Mouse (Mus musculus): ENCODE results near the gene Ngfr.

Ngfr gene

DNA sequence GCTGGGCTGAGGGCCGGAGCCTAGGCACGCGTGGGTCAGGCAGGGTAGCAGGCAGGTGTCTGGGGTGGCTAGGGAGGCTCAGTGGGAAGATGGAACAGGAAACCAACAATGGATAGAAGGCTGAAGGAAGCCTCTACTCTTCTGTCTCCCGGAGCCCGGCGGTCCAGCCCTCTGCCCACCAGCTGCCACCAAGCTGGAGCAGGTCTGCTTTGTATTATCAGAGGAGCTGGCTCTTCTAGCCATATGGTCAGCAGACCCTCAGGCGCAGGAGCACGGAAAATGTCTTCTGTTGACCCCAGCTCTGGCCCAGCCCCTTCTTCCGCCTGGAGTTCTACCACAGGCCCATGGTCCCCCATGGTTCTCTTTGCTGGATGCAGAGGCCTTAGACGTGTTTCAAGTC, 22.2 kb downstream of the Ngfr start:
- DNase-seq: no peak

DNA sequence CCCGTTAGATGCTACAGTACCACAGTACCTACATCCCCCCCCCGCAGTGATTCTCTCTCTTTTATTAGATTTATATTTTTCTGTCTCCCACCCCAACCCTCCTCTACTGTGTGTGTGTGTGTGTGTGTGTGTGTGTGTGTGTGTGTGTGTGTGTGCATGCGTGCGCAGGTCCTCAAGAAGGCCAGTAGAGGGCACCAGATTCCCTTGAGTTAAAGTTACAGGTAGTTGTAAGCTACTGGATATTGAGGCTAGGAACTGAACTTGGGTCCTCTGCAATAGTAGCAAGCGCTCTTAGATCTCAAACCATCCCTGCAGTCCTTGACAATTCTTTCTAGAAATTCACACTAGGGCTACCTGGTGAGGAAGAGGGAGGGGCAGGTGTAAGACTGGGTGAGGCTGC, 23.7 kb downstream of the Ngfr start:
- no peak for DNase-seq

DNA sequence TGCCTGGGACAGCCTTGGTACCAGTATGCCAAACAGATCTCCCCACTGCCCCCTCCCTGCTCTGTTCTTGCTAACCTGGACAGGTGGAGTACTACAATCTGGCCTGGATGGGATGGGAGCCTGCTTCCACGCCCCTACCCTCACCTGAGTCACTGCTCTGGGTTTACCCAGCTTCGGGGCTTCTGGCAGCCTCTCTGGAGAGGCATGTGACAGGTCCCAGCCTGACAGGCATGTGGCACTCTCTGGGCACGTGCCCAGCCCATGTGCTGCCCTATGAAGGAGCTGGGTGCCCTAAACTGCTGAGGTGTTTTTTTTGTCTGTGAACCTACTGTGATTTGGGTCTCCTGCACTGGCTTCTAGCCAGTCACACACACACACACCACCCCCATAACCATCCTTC, 26.8 kb downstream of the Ngfr start:
- DNase-seq: no peak

DNA sequence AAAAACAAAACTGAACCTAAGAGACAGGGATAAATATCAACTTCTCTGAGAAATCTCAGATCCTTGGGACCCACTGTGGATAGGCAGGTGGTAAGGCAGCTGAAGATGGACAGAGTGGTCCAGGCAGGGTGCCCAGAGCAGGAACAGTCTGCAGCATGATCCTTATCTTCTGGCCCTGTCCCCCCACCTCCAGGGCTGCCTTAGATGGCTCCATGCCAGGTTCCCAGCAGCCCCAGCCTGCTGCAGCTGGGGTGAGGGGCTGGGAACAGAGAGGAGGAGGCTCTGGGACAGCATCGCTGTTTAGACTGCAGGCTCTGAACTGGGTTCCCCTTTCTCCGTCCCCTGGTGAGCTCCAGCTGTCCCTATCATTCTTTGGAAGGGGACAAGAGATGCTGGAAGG, 27.8 kb downstream of the Ngfr start:
- no peak for DNase-seq

DNA sequence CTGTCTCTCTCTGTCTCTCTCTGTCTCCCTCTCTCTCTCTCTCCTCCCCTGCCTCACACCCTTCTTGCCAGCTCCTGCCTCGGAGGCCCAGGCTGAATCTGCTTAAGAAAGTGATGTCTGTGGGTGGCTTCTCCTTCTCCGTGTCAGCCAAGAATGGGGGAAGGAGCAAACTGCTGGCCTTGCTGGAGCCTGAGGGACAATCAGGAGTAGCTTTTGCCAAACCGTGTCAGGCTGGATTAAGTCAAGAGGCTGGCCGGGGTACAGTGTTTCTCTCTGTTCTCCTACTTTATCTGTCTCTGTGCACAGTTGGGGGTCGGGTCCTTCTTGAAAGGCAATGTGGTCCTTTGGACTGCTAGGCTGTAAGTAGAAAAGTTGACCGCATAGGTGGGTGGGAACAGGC, 29.8 kb downstream of the Ngfr start:
- DNase-seq: no peak

DNA sequence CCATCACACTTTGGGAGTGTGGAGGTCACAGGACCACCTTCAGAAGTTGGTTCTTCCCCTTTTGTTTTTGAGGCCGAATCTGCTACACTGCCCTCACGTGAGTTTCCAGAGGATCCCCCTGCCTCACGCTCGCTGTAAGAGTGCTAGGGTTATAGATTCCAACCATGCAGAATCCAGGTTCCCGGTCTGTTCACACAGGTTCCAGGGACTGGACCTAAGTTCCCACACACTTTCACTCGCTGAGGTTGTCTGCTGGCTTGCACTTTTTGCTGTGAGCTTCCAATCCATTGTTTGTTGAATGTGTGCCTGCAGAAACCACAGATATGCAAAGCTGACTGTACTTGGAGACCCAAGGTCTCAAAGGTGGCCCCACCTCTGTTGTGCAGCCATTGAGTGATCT, 30.5 kb downstream of the Ngfr start:
- DNase-seq: no peak

DNA sequence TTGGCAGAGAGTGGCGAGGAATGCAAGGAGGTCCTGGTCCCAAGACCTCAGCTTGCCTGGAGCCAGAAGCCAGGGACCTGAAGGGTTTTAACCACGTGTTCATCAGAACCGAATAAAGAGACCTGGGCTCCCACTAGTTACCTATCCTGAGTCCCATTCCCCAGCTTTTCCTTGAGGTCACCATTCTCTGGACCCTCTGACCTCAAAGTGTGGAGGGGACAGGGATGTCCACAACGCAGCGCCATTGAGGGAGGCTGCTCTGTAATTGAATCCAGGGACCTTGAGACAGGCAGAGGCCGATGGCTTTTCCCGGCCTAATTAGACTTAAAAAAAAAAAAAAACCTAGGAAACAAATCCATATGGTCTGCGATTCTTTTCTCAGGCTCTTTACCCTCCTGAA, 32.3 kb downstream of the Ngfr start:
- no peak for DNase-seq

DNA sequence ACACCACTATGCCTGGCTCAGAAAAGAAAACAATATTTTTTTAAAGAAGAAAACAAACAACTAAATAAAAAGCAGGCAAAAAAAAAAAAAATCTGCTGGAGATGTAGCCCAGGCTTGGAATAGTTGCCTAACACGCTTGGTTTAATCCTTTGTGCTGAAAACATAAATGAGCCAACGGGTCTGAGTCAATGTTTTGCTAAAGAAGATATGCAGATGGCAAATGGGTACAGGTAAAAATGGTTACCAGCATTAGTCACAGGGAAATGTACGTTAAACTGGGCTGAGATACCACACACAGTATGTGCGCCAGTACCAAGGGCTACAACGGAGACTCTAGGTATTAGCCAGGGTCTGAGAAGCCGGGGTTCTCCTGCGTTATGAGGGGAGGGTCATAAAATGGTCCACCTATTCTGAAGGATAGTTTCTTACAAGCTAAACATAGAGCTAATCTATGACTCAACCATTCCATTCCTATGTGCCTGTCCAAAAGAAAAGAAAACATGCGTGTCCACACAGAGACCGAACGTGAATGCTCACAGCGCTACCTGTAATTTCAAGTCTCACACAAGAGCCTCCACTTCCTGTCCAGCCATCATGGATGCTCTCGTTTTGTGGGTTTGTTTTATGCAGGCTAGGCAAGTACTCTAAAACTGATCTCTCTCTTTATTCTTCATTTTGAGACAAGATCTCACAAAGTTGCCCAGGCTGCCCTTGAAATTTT, 37.1 kb downstream of the Ngfr start:
- DNase-seq: no peak

DNA sequence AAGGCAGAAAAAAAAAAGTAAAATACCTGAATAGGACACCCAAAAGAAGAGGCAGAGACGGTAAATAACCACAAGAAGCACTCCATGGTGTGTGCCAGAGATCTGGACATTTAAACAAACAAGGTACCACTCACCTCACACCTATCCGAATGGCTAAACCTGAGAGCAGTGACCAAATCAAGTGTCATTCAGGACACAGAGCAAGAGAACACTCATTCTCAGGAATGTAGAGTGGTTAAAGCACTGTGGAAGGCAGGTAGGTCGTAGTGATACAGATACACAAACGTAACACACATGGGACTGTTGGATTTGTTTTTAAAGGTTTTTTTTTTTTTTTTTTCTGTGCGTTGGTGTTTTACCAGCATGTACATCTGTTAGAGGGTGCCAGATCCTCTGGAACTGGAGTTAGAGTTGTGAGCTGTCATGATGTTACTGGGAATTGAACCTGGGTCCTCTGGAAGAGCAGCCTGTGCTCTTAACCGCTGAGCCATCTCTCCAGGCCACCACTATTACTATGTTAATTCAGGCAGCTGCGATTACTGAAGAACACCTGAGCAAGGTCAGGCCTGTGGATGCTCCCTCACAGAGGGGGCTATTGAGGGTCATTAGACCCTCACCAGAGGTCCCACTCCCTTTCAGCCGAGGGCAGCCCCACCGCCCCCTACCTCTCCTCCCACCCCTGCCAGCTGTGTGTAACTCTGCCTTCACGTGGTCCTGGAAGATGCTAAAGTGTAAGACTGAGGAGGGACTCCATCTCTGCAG, 41.3 kb downstream of the Ngfr start:
- no peak for DNase-seq

DNA sequence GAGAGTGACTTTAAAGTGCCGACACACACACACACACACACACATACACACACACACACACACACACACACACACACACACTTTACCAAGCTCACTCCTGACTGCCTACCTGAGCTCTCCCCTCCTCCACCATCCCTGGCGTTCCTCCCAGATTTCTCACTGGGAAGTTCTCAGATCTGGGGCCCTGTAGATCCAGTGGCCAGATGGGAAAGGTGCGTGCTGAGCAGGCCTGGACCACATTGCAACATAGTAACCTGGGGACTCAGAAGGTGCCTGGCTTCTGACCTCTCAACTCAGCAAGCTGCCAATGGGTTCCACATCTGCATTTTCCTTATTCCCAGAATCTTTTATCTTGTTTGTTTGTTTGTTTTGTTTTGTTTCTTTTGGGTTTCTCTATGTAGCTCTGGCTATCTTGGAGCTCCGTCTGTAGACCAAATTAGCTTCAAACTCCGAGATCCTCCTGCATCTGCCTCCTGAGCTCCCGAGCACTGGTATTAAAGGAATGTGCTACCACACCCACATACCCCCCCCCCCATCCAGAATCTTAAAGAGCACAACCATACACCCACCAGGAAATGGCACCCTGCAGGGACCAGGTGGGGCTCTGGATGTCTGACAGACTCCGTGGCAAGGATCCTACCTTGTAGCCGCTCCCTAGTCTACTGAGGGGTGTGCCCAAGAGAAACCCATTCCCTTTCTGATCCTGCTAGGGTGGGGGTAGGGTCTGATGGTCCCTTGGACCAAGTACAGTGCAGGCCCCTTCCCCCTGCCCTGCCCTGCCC, 42.8 kb downstream of the Ngfr start:
- DNase-seq: no peak

DNA sequence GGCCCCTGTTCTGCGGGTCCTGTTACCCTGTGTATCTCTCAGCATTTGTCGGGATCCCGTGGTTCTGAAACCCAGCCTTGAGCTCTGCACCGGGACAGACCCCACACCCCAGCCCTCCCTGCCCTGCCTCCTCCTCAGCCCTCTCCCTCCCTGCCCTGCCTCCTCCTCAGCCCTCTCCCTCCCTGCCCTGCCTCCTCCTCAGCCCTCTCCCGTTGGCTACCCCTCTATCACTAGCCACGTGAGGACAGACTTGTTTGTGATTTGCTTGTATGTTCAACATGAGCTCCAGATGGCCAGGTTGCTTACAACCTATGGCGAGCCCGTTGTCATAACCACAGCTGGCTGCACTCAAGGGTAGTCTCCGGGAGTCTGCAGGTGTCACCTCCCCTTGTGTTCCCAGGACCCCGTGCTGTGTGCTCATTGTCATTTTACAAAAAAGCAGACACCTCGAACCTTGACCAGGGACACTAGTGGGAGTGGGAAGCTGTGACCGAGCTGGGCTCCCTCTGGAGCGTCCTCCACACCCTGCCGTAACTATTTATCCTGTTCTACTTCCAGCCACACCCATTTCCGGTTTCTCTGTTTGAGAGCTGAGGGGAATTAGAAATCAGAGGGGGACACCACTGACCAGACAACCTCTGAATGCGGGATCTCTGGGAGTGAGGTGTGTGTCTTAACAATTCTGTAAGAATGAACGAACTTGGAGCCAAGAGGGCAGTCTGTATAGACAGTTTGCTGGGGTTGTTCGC, 46.7 kb downstream of the Ngfr start:
- DNase-seq: no peak

DNA sequence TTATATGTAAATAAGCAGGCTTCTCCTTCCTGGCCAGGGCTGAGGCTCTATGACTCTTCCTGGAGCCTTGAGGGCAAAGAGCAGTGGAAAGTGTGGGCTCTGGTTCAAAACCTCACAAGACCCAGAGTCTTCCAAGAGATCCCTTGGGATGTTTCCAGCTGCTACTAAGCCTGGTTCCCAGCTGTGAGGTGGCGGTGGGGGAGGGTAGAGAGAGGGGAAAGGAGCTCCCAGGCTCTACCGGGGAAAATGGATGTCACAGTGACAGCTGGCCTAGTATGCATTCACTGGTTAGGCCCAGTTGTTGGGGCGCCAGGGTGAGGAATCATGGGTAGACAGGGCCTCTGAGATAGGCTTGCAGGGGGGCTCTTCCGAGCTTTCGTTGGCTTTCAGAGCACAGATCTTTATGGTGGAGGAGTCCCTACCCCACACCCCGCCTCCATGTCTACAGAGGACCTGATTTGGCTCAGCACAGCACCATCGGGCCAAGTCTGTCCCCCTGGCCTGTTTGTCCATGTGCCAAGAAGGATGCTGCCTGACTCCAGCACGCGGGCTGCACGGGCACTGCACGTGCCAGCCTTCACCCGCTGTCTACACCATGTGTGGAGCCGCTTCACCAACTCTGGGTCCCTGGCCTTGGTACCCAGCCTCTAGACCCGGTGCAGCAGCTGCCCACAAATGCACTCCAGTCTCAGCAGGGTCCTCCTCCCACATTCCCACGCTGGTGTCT, 49.0 kb downstream of the Ngfr start:
- DNase-seq: no peak

DNA sequence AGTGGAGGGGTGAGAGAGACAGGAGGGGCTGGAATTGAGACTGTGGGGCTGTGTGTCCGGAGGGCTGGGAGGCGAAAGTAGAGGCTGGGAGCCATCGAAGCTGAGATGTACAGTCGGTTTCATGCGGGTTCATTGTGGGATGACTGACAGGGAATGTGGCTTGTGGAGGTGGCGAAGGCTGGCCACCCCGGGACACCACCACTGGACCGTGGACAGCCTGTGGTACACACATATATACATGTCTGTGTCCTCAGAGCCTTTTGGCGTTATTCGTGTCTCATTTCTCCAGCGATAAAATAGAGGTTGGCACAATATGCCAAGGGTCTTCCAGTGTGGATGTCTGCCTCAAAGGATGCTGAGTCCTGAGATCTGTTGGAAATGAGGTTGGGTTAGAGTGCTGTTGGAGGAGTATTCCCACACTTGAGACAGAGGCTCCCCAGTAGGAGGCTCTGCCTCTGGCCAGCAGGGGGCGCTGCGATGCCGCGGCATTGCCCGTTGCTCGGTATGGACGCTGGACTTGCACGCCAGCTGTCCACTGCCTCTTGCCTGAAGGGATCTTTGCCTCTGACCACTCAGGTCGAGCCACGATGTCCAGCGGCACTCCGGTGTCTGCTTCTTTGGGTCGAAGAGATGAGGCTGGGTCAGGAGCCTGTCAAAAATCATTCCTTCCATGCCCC, 53.9 kb downstream of the Ngfr start:
- DNase-seq: peak; percentile 93

DNA sequence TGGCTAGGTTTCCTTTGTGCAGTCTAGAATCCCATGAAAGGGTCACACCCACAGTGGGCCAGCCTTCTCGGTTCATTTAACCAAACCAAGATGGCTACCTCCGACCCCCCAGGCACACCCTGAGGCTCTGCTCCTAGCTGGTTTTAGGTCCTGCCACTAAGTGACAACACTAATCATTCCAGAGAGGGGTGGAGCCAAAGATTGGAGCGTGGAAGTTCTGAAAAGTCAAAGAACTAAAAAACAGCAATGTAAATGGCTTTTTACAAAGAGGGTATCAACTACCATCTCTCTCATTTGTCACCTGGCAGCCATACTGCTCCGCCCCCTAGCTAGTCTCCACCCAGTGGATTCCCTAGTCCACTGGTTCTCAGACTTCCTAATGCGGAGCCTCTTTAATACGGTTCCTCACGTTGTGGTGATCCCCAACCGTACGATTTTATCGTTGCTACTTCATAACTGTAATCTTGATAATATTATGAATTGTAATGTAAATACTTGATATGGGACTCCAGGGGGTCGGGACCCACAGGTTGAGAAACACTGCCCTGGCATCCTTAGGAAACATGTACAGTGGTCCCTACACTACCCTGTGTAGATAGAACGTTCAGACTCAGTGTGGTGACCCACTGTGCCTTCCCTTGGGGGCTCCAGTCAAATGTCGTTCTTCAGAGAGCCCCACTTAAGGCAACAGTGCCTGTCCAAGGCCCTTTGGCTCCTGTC, 55.0 kb downstream of the Ngfr start:
- DNase-seq: no peak

DNA sequence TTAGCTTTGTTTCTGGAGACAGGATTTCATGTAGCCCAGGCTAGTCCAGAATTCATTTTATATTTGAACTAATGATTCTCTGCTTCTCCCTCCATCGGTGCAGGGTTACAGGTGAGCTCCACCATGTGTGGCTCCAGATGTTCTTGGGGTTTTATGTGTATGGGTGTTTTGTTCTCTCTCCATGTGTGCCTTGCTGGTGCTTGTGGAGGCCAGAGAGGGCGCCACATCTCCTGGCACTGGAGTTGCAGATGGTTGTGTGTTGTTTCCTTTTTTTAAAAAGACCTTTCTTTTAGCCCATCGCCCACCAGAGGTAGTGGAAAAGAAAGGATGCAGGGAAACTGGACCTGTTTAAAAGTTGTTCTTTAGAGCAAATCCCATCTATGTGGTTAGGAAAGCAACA, 59.3 kb downstream of the Ngfr start:
- DNase-seq: no peak

DNA sequence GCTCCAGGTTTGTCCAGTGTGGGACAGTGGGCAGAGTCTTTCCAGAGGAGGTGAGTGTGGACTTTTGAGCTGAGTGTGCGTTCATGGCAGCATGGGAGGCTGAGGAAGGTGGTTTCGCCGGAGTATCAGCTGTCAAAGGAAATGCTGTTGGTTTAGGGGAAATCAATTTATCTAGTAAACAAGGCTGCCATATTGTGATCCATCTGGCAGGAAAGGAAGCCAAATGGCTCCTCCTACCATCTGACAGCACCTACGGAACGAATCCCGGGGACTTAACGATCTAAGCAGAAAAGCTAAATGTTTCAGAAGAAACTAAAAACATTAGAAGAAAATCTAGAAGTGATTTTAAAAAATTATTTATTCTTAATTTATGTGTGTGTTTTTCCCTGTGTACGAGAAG, 60.2 kb downstream of the Ngfr start:
- DNase-seq: no peak

DNA sequence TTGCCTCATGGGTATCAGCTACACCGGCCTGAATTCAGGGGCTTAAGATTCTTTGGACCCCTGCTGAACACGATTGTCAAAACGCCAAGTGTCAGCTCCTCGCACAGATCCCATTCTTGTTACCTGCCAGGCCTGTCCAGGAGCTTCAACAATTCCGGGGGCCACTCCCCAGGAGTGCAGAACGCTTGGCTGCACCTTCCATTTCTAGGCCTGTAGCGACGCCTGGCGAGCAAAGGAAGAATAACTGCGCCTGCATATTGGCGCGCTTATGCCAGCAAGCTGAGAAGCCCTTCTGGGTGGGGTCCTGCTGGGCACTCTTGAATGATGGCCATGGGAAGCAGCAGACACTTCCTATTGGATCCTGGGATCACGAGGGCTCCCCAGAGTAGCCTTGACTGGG, 66.0 kb downstream of the Ngfr start:
- DNase-seq: peak; percentile 78

DNA sequence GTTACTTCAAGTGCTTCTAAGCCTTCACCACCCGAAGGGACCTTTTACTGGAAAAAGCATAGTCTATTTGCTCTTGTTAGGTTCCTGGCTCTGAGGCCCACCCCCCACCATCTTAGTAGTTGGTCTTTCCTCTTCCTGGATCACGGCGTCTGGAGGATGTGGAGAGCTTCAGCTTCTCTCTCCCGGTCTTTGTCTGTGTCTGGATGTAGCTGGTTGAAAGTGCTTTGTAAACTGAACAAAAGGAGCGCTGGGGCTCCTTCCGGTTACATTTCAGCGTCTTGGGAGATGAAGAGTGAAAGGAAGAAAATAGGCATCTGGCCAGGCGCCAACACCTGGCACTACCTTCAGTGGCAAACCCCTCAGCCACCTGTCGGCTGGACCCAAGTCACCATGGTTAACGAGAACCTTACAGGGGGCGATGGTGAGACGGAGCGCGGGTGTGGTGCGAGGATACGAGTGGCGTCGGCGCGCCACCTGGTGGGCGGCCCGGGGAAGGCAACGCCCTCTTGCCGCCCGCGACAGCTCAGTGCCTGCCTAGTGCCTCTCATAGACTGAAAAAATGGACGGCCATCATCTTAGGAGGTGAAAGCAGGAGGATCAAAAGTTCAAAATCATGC, 67.0 kb downstream of the Ngfr start:
- DNase-seq: peak; percentile 92

DNA sequence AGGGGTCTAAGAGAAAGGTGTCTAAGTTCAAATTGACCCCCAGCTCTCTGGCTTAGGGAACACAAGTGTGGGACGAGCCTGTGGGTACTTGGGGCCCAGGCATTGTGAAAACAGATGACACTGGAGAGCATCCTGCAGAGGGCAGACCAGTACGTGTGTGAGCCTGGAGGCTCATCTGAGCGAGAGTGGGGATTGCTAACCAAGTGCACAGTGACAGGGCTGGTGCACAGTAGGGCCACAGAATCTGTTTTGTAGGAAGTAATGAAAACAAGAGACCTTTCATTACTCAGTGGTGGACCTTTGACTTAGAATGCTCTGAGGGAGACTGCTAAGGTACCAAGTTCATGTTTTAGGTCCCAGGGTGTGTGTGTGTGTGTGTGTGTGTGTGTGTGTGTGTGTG, 67.5 kb downstream of the Ngfr start:
- DNase-seq: no peak

DNA sequence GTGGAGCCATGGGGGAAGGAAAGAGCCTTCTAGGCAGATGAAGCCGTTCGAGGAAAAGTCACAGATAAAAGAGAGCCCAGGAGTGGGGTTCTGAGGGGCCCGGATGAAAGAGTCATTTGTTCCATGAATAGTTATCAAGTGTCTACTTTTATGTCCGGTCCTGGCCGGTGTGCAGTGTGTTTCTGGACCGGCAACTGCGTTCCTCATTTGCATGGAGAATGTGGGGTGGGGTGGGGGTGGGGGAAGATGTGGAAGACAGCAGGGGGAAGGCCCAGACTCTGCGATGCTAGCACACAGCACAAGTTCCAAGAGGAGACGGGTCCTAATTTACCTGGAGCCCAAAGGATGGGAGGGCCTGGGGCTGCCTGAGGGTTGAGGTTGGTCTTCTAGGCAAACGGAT, 68.2 kb downstream of the Ngfr start:
- no peak for DNase-seq

All from right cerebral cortex, postnatal 14 days (tissue).